Comparison of ENCODE assay signal across 30 mouse cellular contexts in genomic region chr14:93072346-93072745, GRCm38 (mm10).
DNase-seq lines count a peak whose midpoint lies in the region; ATAC-seq and TF ChIP-seq lines count a peak whose summit lies in the region.
"Had no signal": no experiment of that assay in that cellular context is flagged by ENCODE, and none has a peak within 500 bp of the region (broad histone marks: within the 10 kb centered on the region; RNA-seq: fewer than 3 reads in every experiment).

No protein-coding gene starts in this region.

- H3K27me3 ChIP-seq in lung, embryonic 14.5 days (ENCODE audit: insufficient read depth, low read length): no peaks in the 10 kb centered on the region
- H3K27me3 ChIP-seq in midbrain, embryonic 11.5 days (ENCODE audit: control insufficient read depth, insufficient read depth, low read length): no peaks in the 10 kb centered on the region
- H3K27me3 ChIP-seq in midbrain, embryonic 13.5 days: no peaks in the 10 kb centered on the region
- H3K27me3 ChIP-seq: CH12.LX; embryonic facial prominence, embryonic 13.5 days; forebrain, embryonic 13.5 days; heart, embryonic 13.5 days; Patski had no signal

- H3K4me1 ChIP-seq in lung, embryonic 14.5 days (ENCODE audit: insufficient read depth): peaks cover 6% of the 10 kb centered on the region; the same call in 1 of the 2 replicates
- peaks cover 7% of the 10 kb centered on the region for H3K4me1 ChIP-seq in midbrain, embryonic 11.5 days (ENCODE audit: control insufficient read depth, insufficient read depth, low read length)
- H3K4me1 ChIP-seq in midbrain, embryonic 13.5 days (replicated peaks): peaks cover 8% of the 10 kb centered on the region
- H3K4me1 ChIP-seq: heart, embryonic 10.5 days had no signal

- no peaks in the 10 kb centered on the region for H3K36me3 ChIP-seq in lung, embryonic 14.5 days (ENCODE audit: insufficient read depth)
- H3K36me3 ChIP-seq in midbrain, embryonic 11.5 days (ENCODE audit: control insufficient read depth, insufficient read depth, low read length): no peaks in the 10 kb centered on the region
- H3K36me3 ChIP-seq in midbrain, embryonic 13.5 days: no peaks in the 10 kb centered on the region
- H3K36me3 ChIP-seq: embryonic facial prominence, embryonic 10.5 days; embryonic facial prominence, embryonic 13.5 days; G1E; heart, embryonic 10.5 days; heart, embryonic 13.5 days had no signal

- H3K9ac ChIP-seq in lung, embryonic 14.5 days: no peak overlapping the region
- H3K9ac ChIP-seq in midbrain, embryonic 11.5 days (ENCODE audit: low read length): no peak overlapping the region
- H3K9ac ChIP-seq in midbrain, embryonic 13.5 days (replicated peaks): no peak overlapping the region
- H3K9ac ChIP-seq: embryonic facial prominence, embryonic 13.5 days; forebrain, embryonic 13.5 days; forebrain, postnatal 0 days; heart, embryonic 13.5 days; hindbrain, embryonic 14.5 days had no signal

- no peaks in the 10 kb centered on the region for H3K9me3 ChIP-seq in lung, embryonic 14.5 days (ENCODE audit: low read depth, low read length)
- no peaks in the 10 kb centered on the region for H3K9me3 ChIP-seq in midbrain, embryonic 11.5 days (ENCODE audit: control insufficient read depth, low read length)
- H3K9me3 ChIP-seq in midbrain, embryonic 13.5 days: no peaks in the 10 kb centered on the region
- H3K9me3 ChIP-seq: embryonic facial prominence, embryonic 10.5 days; embryonic facial prominence, embryonic 13.5 days; forebrain, embryonic 13.5 days; heart, embryonic 10.5 days; heart, embryonic 13.5 days had no signal

- ATAC-seq in frontal cortex, adult (ENCODE audit: low TSS enrichment): peak; percentile 92
- peak; percentile 37; the same call in 1 of the 2 replicates for ATAC-seq in lung, embryonic 14.5 days (ENCODE audit: insufficient read depth)
- no peak for ATAC-seq in midbrain, embryonic 11.5 days (ENCODE audit: low FRiP score)
- no peak for ATAC-seq in midbrain, embryonic 13.5 days
- ATAC-seq: forebrain, embryonic 13.5 days; forebrain, postnatal 0 days; hindbrain, postnatal 0 days; Patski had no signal

- no peak for DNase-seq in frontal cortex, postnatal 25 days (ENCODE audit: low spot score in 2 of 2)
- peak; percentile 67 for DNase-seq in lung, embryonic 14.5 days
- no peak for DNase-seq in lung, postnatal 4 days
- DNase-seq in midbrain, embryonic 11.5 days (ENCODE audit: low spot score, missing footprints): peak; percentile 61
- DNase-seq in adrenal gland, postnatal 36 days: no peak
- DNase-seq: adrenal gland, postnatal 10 days; B cell, adult 2 months; cerebellum, adult 11-12 months; cerebellum, adult 8-10 months; cerebellum, postnatal 36 days; embryo, embryonic 11 days; forebrain, postnatal 0 days; gastrocnemius, postnatal 10 days; gastrocnemius, postnatal 36 days; heart, adult 2 months; heart, postnatal 14 days; heart, postnatal 4 days had no signal

- TF ChIP-seq CTCF in lung, embryonic 14.5 days (IDR thresholded peaks at IDR 0.05; ENCODE audit: low read depth): no peak

- H3K4me3 ChIP-seq in lung, embryonic 14.5 days (ENCODE audit: low read depth, low read length): no peak overlapping the region
- H3K4me3 ChIP-seq in midbrain, embryonic 11.5 days (ENCODE audit: low read depth, low read length): no peak overlapping the region
- H3K4me3 ChIP-seq in midbrain, embryonic 13.5 days (replicated peaks): no peak overlapping the region
- H3K4me3 ChIP-seq: embryonic facial prominence, embryonic 10.5 days; embryonic facial prominence, embryonic 13.5 days; erythroblast, embryonic 14.5 days; forebrain, embryonic 13.5 days; heart, adult 2 months; heart, embryonic 10.5 days; heart, embryonic 13.5 days had no signal

- WGBS in lung, embryonic 14.5 days: 48% methylated on average over 5 of the region's 5 CpGs
- 81% methylated on average over 5 of the region's 5 CpGs for WGBS in midbrain, embryonic 11.5 days
- whole genome bisulfite sequencing in midbrain, embryonic 13.5 days: 75% methylated on average over 5 of the region's 5 CpGs

- no peak overlapping the region for H3K4me2 ChIP-seq in lung, embryonic 14.5 days
- H3K4me2 ChIP-seq in midbrain, embryonic 11.5 days: no peak overlapping the region
- H3K4me2 ChIP-seq in midbrain, embryonic 13.5 days (replicated peaks): no peak overlapping the region
- H3K4me2 ChIP-seq: embryonic facial prominence, embryonic 13.5 days; forebrain, embryonic 13.5 days; heart, embryonic 13.5 days; hindbrain, embryonic 14.5 days had no signal

- no peak overlapping the region for H3K27ac ChIP-seq in lung, embryonic 14.5 days (ENCODE audit: low read depth)
- H3K27ac ChIP-seq in midbrain, embryonic 11.5 days (ENCODE audit: low read depth, low read length): no peak overlapping the region
- no peak overlapping the region for H3K27ac ChIP-seq in midbrain, embryonic 13.5 days
- H3K27ac ChIP-seq: embryonic facial prominence, embryonic 10.5 days; embryonic facial prominence, embryonic 13.5 days; forebrain, embryonic 13.5 days; heart, adult 2 months; heart, embryonic 10.5 days; heart, embryonic 13.5 days; hindbrain, embryonic 14.5 days; hindbrain, postnatal 0 days had no signal

Comparison
In these comparisons a context has a peak if more than half of its experiments do, and no peak if none do; other contexts are left out.
1. DNase-seq: peak in lung, embryonic 14.5 days (single experiment) and midbrain, embryonic 11.5 days (single experiment); none in frontal cortex, postnatal 25 days (0 of 2), lung, postnatal 4 days (0 of 2) and adrenal gland, postnatal 36 days (0 of 2).
2. ATAC-seq: peak in frontal cortex, adult (single experiment) and lung, embryonic 14.5 days (single experiment); none in midbrain, embryonic 11.5 days (single experiment) and midbrain, embryonic 13.5 days (single experiment).